Mouse (Mus musculus) heart, adult 2 months (tissue): Measurements from ENCODE around the gene Fbxw7. TPM values are rescaled to one million over a fixed set of nuclear protein-coding genes. Genes with fewer than 3 reads are reported as not detected.

Experiments used
- DNase-seq, 2 experiments: peaks; one replicate each; pipeline ENCODE4 v3.0.0; 2021
- H3K27ac ChIP-seq: fragments of 200-600 bp; 2 replicates; pipeline ENCODE4 v1.8.1; 2022
- H3K27me3 ChIP-seq: fragments of 200-500 bp; 2 replicates; pipeline ENCODE4 v1.6.1; 2012; ENCODE audit warnings: mild to moderate bottlenecking, low read length, inconsistent platforms, mixed read lengths; ENCODE audit not compliant: control insufficient read depth, insufficient read depth
- H3K36me3 ChIP-seq: fragments of 200-500 bp; 2 replicates; pipeline ENCODE4 v1.6.1; 2012; ENCODE audit warnings: low read length, inconsistent platforms; ENCODE audit not compliant: control insufficient read depth, insufficient read depth
- H3K4me1 ChIP-seq: fragments of 200-500 bp; 2 replicates; pipeline ENCODE4 v1.6.1; 2011; ENCODE audit warnings: low read length; ENCODE audit not compliant: control insufficient read depth, insufficient read depth
- H3K4me3 ChIP-seq: fragments of 200-600 bp; 2 replicates; pipeline ENCODE4 v1.8.1; 2022
- H3K79me2 ChIP-seq: fragments of 200-500 bp; replicated peaks from 2 replicates; pipeline ENCODE4 v1.6.1; 2012; ENCODE audit warnings: mild to moderate bottlenecking, inconsistent platforms, low read length, moderate library complexity, mixed read lengths; ENCODE audit not compliant: control insufficient read depth, insufficient read depth
- H3K9ac ChIP-seq: fragments of 200-500 bp; 2 replicates; pipeline ENCODE4 v1.6.1; 2012; ENCODE audit warnings: low read depth, mild to moderate bottlenecking, control low read depth, inconsistent platforms, low read length, mixed read lengths
- CTCF ChIP-seq: fragments of 200-600 bp; IDR thresholded peaks from 2 replicates; pipeline ENCODE4 v1.8.1; 2022; ENCODE audit warnings: antibody characterized with exemption, mild to moderate bottlenecking, moderate library complexity
- EP300 ChIP-seq: fragments of 200-500 bp; IDR thresholded peaks from 2 replicates; pipeline ENCODE4 v1.6.1; 2011; ENCODE audit warnings: low read depth, low read length, control low read depth; ENCODE audit not compliant: insufficient read depth
- POLR2A ChIP-seq: fragments of 200-500 bp; IDR thresholded peaks from 2 replicates; pipeline ENCODE4 v1.6.1; 2011; ENCODE audit warnings: mild to moderate bottlenecking, low read depth, low read length, control low read depth; ENCODE audit not compliant: insufficient read depth
- WGBS: fragments of 180-500 bp; shearing (Covaris S2); methylation state at CpG from one replicate; pipeline ENCODE4 v1.1.7; 2018; 5-methylcytosine and 5-hydroxymethylcytosine counted together
- intact Hi-C: fragments of 180-260 bp; cut with DNase I; formaldehyde crosslinking; loops from one replicate; pipeline ENCODE4 v1.15.1; 2025
- polyA plus RNA-seq: library from polyadenylated mRNA; depleted of rRNA; stranded (reverse); fragments of >200 nt; gene quantifications from 2 replicates; pipeline ENCODE4 v1.2.3, GENCODE M21; 2012
- total RNA-seq, 2 experiments: library from RNA; stranded (reverse); gene quantifications; 2 replicates each; pipeline ENCODE4 v1.2.3; 2021

Fbxw7 gene
- total and polyA plus RNA-seq, 3 experiments: 14.3 to 44.9 (median 42.8) TPM

- H3K9ac ChIP-seq: no peak overlapping the region
- H3K79me2 ChIP-seq: no peaks in the 10 kb centered on the region
- H3K4me3 ChIP-seq: no peak overlapping the region
- TF ChIP-seq CTCF (no peak), EP300 (no peak)
- H3K36me3 ChIP-seq: no peaks in the 10 kb centered on the region
- H3K27me3 ChIP-seq: no peaks in the 10 kb centered on the region
- DNase-seq: no peak
- H3K27ac ChIP-seq: no peak overlapping the region
- intact Hi-C loops: no loop called here
- H3K4me1 ChIP-seq: no peaks in the 10 kb centered on the region
- 82% methylated on average over 6 of the region's 6 CpGs for WGBS
Observed at GRCm38 (mm10) chr3:84775067-84775423, 40.0 kb upstream of the Fbxw7 start.

DNA sequence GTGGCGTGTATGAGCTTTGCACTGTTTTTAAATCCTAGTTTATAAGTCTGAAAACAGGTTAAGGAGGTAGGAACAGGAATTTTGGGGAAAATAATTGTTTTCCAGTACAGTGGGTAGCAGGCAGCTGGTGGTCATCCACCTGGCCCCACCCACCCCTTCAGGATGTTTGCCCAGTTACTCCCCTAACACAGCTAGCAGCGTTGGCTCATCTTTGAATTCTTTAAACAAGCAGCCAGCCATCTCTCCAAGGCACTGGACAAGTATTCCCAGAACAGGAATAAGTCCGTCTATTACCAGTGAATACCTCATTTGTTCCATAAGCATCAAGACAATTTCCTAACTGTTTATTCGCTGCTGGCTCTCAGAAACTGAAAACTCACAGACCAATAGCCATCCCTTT lies 39.5 kb upstream of the Fbxw7 start:
- Histone ChIP-seq H3K4me1 (no peaks in the 10 kb centered on the region), H3K36me3 (no peaks in the 10 kb centered on the region), H3K27me3 (no peaks in the 10 kb centered on the region), H3K27ac (no peak overlapping the region), H3K4me3 (no peak overlapping the region), H3K79me2 (no peaks in the 10 kb centered on the region), H3K9ac (no peak overlapping the region)
- no peak for TF ChIP-seq EP300
- no peak for TF ChIP-seq POLR2A
- no peak for TF ChIP-seq CTCF
- no peak for DNase-seq
- 77% methylated on average over 4 of the region's 4 CpGs for WGBS
- intact Hi-C loops: no loop called here

DNA sequence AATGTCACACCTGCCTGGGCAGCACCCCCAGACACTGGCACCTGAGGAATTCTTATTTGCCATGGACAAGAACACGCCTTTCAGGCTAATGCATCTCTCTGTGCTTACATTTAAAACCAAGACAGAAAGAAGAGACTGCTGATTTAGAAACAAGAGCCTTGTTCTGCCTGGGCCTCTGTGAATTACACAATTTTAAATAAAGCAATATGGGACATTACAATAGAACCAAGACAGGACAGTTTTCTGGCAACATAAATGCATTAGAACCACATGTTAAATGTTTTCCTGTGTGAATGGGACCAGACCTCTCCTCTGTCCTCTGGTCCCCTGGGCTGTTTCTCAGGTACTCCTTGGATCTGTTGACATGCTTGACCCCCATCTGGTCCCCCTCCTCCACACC lies 39.0 kb upstream of the Fbxw7 start:
- H3K9ac ChIP-seq: no peak overlapping the region
- DNase-seq: no peak
- H3K36me3 ChIP-seq: no peaks in the 10 kb centered on the region
- intact Hi-C loops: no loop called here
- H3K4me1 ChIP-seq: no peaks in the 10 kb centered on the region
- H3K79me2 ChIP-seq: no peaks in the 10 kb centered on the region
- no peak overlapping the region for H3K4me3 ChIP-seq
- WGBS: 81% methylated on average over 1 of the region's 1 CpGs
- TF ChIP-seq POLR2A: no peak
- TF ChIP-seq CTCF: no peak
- TF ChIP-seq EP300: no peak
- no peak overlapping the region for H3K27ac ChIP-seq
- H3K27me3 ChIP-seq: no peaks in the 10 kb centered on the region

GRCm38 (mm10) chr3:84787914-84788313 lies 27.2 kb upstream of the Fbxw7 start:
- H3K4me3 ChIP-seq: no peak overlapping the region
- H3K36me3 ChIP-seq: no peaks in the 10 kb centered on the region
- WGBS: 90% methylated on average over 4 of the region's 4 CpGs
- intact Hi-C loops: no loop called here
- no peaks in the 10 kb centered on the region for H3K27me3 ChIP-seq
- TF ChIP-seq CTCF (no peak), EP300 (no peak), POLR2A (no peak)
- DNase-seq: no peak
- H3K27ac ChIP-seq: no peak overlapping the region
- H3K9ac ChIP-seq: no peak overlapping the region
- no peaks in the 10 kb centered on the region for H3K4me1 ChIP-seq
- H3K79me2 ChIP-seq: no peaks in the 10 kb centered on the region

DNA sequence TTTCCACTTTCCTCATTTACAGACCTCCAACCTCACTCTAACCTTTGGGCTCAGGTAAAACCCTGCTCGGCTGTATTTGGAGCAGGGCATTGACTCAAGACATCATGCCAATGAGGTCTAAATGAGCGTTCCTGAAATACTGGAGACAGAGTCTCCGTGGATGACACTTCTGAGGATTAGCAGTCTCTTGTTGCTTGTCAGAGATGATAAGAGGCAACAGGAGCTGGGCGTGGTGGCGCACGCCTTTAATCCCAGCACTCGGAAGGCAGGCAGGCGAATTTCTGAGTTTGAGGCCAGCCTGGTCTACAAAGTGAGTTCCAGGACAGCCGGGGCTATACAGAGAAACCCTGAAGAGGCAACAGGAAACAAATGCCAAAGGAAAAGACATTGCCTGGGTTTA lies 11.0 kb upstream of the Fbxw7 start:
- H3K79me2 ChIP-seq: no peaks in the 10 kb centered on the region
- DNase-seq: no peak
- no peak overlapping the region for H3K27ac ChIP-seq
- no peak overlapping the region for H3K9ac ChIP-seq
- no peaks in the 10 kb centered on the region for H3K27me3 ChIP-seq
- H3K4me1 ChIP-seq: no peaks in the 10 kb centered on the region
- H3K36me3 ChIP-seq: no peaks in the 10 kb centered on the region
- no peak for TF ChIP-seq EP300
- TF ChIP-seq CTCF: no peak
- no peak for TF ChIP-seq POLR2A
- H3K4me3 ChIP-seq: no peak overlapping the region
- intact Hi-C loops: no loop called here
- 44% methylated on average over 9 of the region's 9 CpGs for WGBS

- intact Hi-C loops: no loop called here
- WGBS: 44% methylated on average over 2 of the region's 2 CpGs
- H3K4me1 ChIP-seq: no peaks in the 10 kb centered on the region
Observed at GRCm38 (mm10) chr3:84806206-84806605, 8.9 kb upstream of the Fbxw7 start.

More at GRCm38 (mm10) chr3:84806206-84806605, 8.9 kb upstream of the Fbxw7 start:
- no peak for DNase-seq
- Histone ChIP-seq H3K27ac (no peak overlapping the region), H3K36me3 (no peaks in the 10 kb centered on the region), H3K79me2 (no peaks in the 10 kb centered on the region), H3K4me3 (no peak overlapping the region), H3K27me3 (no peaks in the 10 kb centered on the region), H3K9ac (no peak overlapping the region)
- TF ChIP-seq POLR2A: no peak
- no peak for TF ChIP-seq CTCF
- TF ChIP-seq EP300: no peak
